ENCODE assay signal across 10 mouse cellular contexts in the genomic region with DNA sequence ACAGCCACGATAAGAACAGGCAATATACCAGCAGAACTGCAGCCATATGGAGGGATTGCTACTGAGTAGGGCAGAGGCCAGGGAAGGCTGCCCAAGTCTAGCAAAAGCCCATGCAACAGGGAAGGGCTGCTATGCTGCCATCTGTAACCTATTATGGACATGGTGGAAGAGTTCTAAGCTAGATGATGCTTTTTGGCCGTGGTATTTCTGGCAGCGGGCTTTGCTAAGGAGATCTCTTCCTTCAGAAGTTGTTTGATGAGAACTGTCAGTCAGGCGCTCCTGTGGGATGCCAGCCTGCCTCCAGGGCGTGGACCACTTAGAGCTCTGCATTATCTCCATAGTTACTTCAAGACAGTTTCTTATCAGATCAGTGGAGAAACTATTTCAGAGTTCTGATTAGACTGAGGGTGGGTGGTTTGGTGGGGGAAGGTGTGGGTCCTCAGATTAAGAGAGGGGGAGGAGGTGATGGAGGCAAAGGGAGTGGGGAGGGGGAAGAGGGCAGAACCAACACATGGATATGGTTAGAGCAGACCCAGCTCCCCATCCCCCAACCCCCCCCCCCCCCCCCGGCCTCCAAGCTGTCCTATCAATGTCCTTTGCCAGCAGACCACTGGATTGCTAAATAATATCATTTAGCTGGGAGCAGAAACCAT. TPM values are rescaled to one million over a fixed set of nuclear protein-coding genes. Genes with fewer than 3 reads are reported as not detected.
DNase-seq lines count a peak whose midpoint lies in the region; ATAC-seq and TF ChIP-seq lines count a peak whose summit lies in the region.
"Had no signal": no experiment of that assay in that cellular context is flagged by ENCODE, and none has a peak within 500 bp of the region (broad histone marks: within the 10 kb centered on the region; RNA-seq: fewer than 3 reads in every experiment).

No protein-coding gene starts in this region.

- H3K27me3 ChIP-seq in forebrain, embryonic 10.5 days (ENCODE audit: poor library complexity, severe bottlenecking): no peaks in the 10 kb centered on the region
- no peaks in the 10 kb centered on the region for H3K27me3 ChIP-seq in forebrain, embryonic 11.5 days (ENCODE audit: control insufficient read depth, insufficient read depth, low read length)
- no peaks in the 10 kb centered on the region for H3K27me3 ChIP-seq in forebrain, embryonic 14.5 days (replicated peaks; ENCODE audit: control insufficient read depth, insufficient read depth, low read length)
- peaks cover 23% of the 10 kb centered on the region for H3K27me3 ChIP-seq in limb, embryonic 13.5 days

- H3K4me2 ChIP-seq in forebrain, embryonic 11.5 days (ENCODE audit: low read depth, low read length, severe bottlenecking): no peak overlapping the region
- no peak overlapping the region for H3K4me2 ChIP-seq in forebrain, embryonic 14.5 days (ENCODE audit: low read length)
- H3K4me2 ChIP-seq in limb, embryonic 13.5 days (replicated peaks): peak overlapping the region; percentile 23

- H3K27ac ChIP-seq in forebrain, embryonic 10.5 days: peak overlapping the region; percentile 83
- no peak overlapping the region for H3K27ac ChIP-seq in forebrain, embryonic 11.5 days (ENCODE audit: low read depth, low read length)
- H3K27ac ChIP-seq in forebrain, embryonic 14.5 days (ENCODE audit: low read depth, low read length): no peak overlapping the region; the same call in 1 of the 2 replicates
- H3K27ac ChIP-seq in limb, embryonic 13.5 days: no peak overlapping the region
- H3K27ac ChIP-seq: left cerebral cortex, adult 2 months had no signal

- DNase-seq in forebrain, embryonic 10.5 days (ENCODE audit: extremely low spot score, low spot score): no peak
- no peak for DNase-seq in forebrain, embryonic 11.5 days (ENCODE audit: low spot score)
- peak; percentile 51 for DNase-seq in cerebellum, adult 9-10 months
- DNase-seq in forebrain, embryonic 14.5 days (ENCODE audit: low spot score): no peak
- DNase-seq in thymus, postnatal 36 days: no peak
- DNase-seq in lung, adult 2 months: no peak
- DNase-seq in frontal cortex, adult 2 months (ENCODE audit: extremely low spot score in 1 of 2, low spot score in 1 of 2): no peak
- DNase-seq: kidney, adult 8-10 months had no signal

- ATAC-seq in forebrain, embryonic 11.5 days (replicated peaks; ENCODE audit: low FRiP score): no peak
- no peak for ATAC-seq in forebrain, embryonic 14.5 days
- peak; percentile 52 for ATAC-seq in limb, embryonic 13.5 days (ENCODE audit: low FRiP score, low read depth)

- no peaks in the 10 kb centered on the region for H3K9me3 ChIP-seq in forebrain, embryonic 10.5 days
- no peaks in the 10 kb centered on the region for H3K9me3 ChIP-seq in forebrain, embryonic 11.5 days (ENCODE audit: control insufficient read depth, low read length)
- H3K9me3 ChIP-seq in forebrain, embryonic 14.5 days (replicated peaks; ENCODE audit: control insufficient read depth, low read length): no peaks in the 10 kb centered on the region
- H3K9me3 ChIP-seq in limb, embryonic 13.5 days: no peaks in the 10 kb centered on the region

- H3K9ac ChIP-seq in forebrain, embryonic 11.5 days (ENCODE audit: low read length): no peak overlapping the region
- H3K9ac ChIP-seq in forebrain, embryonic 14.5 days (ENCODE audit: low read length): 0 out of 2 replicates have a peak overlapping the region, but pooled peaks have one; percentile 5
- H3K9ac ChIP-seq in limb, embryonic 13.5 days: no peak overlapping the region

- WGBS in forebrain, embryonic 10.5 days: 40% methylated on average over 6 of the region's 6 CpGs
- WGBS in forebrain, embryonic 11.5 days: 54% methylated on average over 5 of the region's 6 CpGs
- WGBS in forebrain, embryonic 14.5 days: 54% methylated on average over 6 of the region's 6 CpGs
- 17% methylated on average over 6 of the region's 6 CpGs for WGBS in limb, embryonic 13.5 days
- WGBS in lung, adult 2 months: 58% methylated on average over 6 of the region's 6 CpGs

- TF ChIP-seq POLR2A in lung, adult 2 months (IDR thresholded peaks at IDR 0.05; ENCODE audit: borderline replicate concordance, extremely low read depth, low read depth, low read length): no peak

- H3K36me3 ChIP-seq in forebrain, embryonic 10.5 days (replicated peaks): peaks cover 41% of the 10 kb centered on the region
- no peaks in the 10 kb centered on the region; the same call in 1 of the 2 replicates for H3K36me3 ChIP-seq in forebrain, embryonic 11.5 days (ENCODE audit: control insufficient read depth, insufficient read depth, low read length)
- peaks cover 14% of the 10 kb centered on the region for H3K36me3 ChIP-seq in forebrain, embryonic 14.5 days (ENCODE audit: control insufficient read depth, insufficient read depth, low read length)
- H3K36me3 ChIP-seq in limb, embryonic 13.5 days: peaks cover 13% of the 10 kb centered on the region

- no peak overlapping the region for H3K4me3 ChIP-seq in forebrain, embryonic 10.5 days
- H3K4me3 ChIP-seq in forebrain, embryonic 11.5 days (ENCODE audit: low read depth, low read length): no peak overlapping the region
- H3K4me3 ChIP-seq in forebrain, embryonic 14.5 days (ENCODE audit: low read depth, low read length): no peak overlapping the region
- H3K4me3 ChIP-seq in limb, embryonic 13.5 days: no peak overlapping the region
- no peak overlapping the region for H3K4me3 ChIP-seq in lung, adult 2 months (replicated peaks; ENCODE audit: extremely low read depth, low read depth, low read length)
- H3K4me3 ChIP-seq: left cerebral cortex, adult 2 months had no signal

- H3K4me1 ChIP-seq in forebrain, embryonic 10.5 days: peaks cover 61% of the 10 kb centered on the region
- peaks cover 16% of the 10 kb centered on the region for H3K4me1 ChIP-seq in forebrain, embryonic 11.5 days (replicated peaks; ENCODE audit: control insufficient read depth, insufficient read depth, low read length)
- H3K4me1 ChIP-seq in forebrain, embryonic 14.5 days (ENCODE audit: control insufficient read depth, insufficient read depth, low read length): peaks cover 53% of the 10 kb centered on the region
- peaks cover 36% of the 10 kb centered on the region for H3K4me1 ChIP-seq in limb, embryonic 13.5 days
- peaks cover 4% of the 10 kb centered on the region; the same call in 1 of the 2 replicates for H3K4me1 ChIP-seq in lung, adult 2 months (ENCODE audit: control insufficient read depth, insufficient read depth, low read length)

- no peak for TF ChIP-seq CTCF in lung, adult 2 months (IDR thresholded peaks at IDR 0.05; ENCODE audit: insufficient read depth, low read length)

RNA-seq across cellular contexts. Expression of a gene that starts 8.8 kb away (rescaled TPM):
- 63.3 and 65.2 TPM in 2 replicates for polyA plus RNA-seq in forebrain, embryonic 10.5 days (2016; fragmentation: Nextera tagmentation; extraction: Ambion mirVana)
- polyA plus RNA-seq in forebrain, embryonic 11.5 days (2014; fragmentation: Nextera tagmentation; extraction: Ambion mirVana): 64.0 and 65.2 TPM in 2 replicates
- 46.6 and 47.7 TPM in 2 replicates for polyA plus RNA-seq in forebrain, embryonic 14.5 days (2014; fragmentation: Nextera tagmentation; extraction: Ambion mirVana)
- polyA plus RNA-seq in limb, embryonic 13.5 days (2015; fragmentation: Nextera tagmentation; extraction: Ambion mirVana): 27.6 and 30.1 TPM in 2 replicates
- 3.6 and 6.9 TPM in 2 replicates for polyA plus RNA-seq in lung, adult 2 months (2012; rRNA removed)
- 24.8 and 26.8 TPM in 2 replicates for polyA plus RNA-seq in frontal cortex, adult 2 months (2012; rRNA removed)

RNA-seq across cellular contexts. Expression of a gene that starts 36.5 kb away (rescaled TPM):
- 53.5 and 64.1 TPM in 2 replicates for polyA plus RNA-seq in forebrain, embryonic 10.5 days (2016; fragmentation: Nextera tagmentation; extraction: Ambion mirVana)
- 124 and 138 TPM in 2 replicates for polyA plus RNA-seq in forebrain, embryonic 11.5 days (2014; fragmentation: Nextera tagmentation; extraction: Ambion mirVana)
- 126 and 168 TPM in 2 replicates for polyA plus RNA-seq in forebrain, embryonic 14.5 days (2014; fragmentation: Nextera tagmentation; extraction: Ambion mirVana)
- 65.1 and 72.1 TPM in 2 replicates for polyA plus RNA-seq in limb, embryonic 13.5 days (2015; fragmentation: Nextera tagmentation; extraction: Ambion mirVana)
- polyA plus RNA-seq in lung, adult 2 months (2012; rRNA removed): 12.6 and 20.8 TPM in 2 replicates
- 97.4 and 107 TPM in 2 replicates for polyA plus RNA-seq in frontal cortex, adult 2 months (2012; rRNA removed)
